8 mouse cellular contexts compared by ENCODE assay signal in the genomic region with DNA sequence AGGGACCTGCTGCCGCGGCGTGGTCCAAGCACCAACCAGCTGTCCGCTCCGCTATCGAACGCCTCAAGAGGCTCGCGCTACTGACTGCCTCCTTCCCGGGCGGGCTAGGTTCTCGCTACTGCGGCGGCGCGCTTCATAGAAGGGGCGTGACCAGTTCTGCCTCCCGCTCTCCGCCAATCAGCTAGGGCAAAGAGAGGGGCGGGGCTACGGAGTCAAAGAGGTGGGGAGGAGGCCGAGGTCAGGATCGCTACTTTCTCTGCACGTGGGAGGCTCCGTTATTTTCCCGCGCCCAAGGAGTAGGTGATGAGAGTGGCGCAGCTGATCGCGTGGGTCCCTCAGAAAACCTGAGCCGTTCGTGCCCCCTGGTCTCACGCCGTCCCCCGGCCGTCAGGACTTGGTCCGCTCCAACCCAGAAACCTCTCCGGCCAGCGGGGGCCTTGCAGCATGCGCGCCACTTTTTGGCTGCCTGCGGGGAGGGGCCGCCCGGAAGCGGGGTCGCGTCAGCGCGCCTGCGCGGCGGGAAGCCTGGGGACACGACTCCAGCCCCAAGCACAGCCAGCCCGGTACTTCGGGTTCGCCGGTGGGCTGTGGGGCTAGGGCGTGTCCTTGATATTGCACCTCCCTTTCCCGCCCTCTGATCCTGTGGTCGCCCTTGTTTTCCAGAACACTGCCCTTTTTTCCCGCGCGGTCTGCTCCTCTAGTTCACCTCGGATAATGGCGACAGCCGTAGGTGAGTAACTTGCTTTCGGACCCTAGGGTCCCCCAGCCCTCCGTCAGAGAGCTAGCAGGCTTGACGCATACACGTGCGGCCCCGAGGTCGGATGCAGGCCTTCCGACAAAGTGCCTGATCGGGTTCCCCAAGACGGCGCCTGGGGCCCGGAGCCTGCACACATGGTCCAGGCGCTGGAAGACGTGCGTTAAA. TPM values are rescaled to one million over a fixed set of nuclear protein-coding genes. Genes with fewer than 3 reads are reported as not detected.
A peak's percentile ranks its signal among the peaks of the same experiment; 100 is the strongest.
DNase-seq lines count a peak whose midpoint lies in the region; ATAC-seq lines count a peak whose summit lies in the region.

A gene (plus strand): TSS at position 202 of the 922 bp plus-strand sequence.
A gene (minus strand): TSS at position 473 of the 922 bp plus-strand sequence.

- peak; percentile 88 for ATAC-seq in inflammation-experienced regulatory T-cells, adult 6 months
- peak; percentile 85 for ATAC-seq in megakaryocyte-erythroid progenitor cell, adult 5-6 weeks (replicated peaks; ENCODE audit: low FRiP score, low TSS enrichment, poor library complexity, severe bottlenecking)

- DNase-seq in adipocyte (ENCODE audit: low spot score): peak; percentile 100
- DNase-seq in embryo, embryonic 10 days (ENCODE audit: low spot score): peak; percentile 99
- DNase-seq in gastrocnemius, postnatal 10 days: peak; percentile 97
- DNase-seq in left cerebral cortex, postnatal 10 days (ENCODE audit: extremely low spot score in 1 of 2, low spot score in 2 of 2): peak; percentile 96 to 100
- peak; percentile 97 for DNase-seq in right cerebral cortex, postnatal 25 days
- DNase-seq in urinary bladder, postnatal 4 days (ENCODE audit: low spot score in 2 of 2): peak; percentile 97 to 99

- intact Hi-C loops in left cerebral cortex, postnatal 10 days (cut with DNase I): loop anchor here (2.0 kb wide), 1 partner anchor 43 kb away; no protein-coding TSS in a partner anchor

RNA-seq across cellular contexts. Expression of the first gene that starts in this region (rescaled TPM):
- 100 to 1,000 TPM; 141 to 143 TPM for total RNA-seq in gastrocnemius, postnatal 10 days (2021)
- 100 to 1,000 TPM; 164 to 233 (median 183) TPM for polyA plus RNA-seq in inflammation-experienced regulatory T-cells, adult 6 months (2017; shearing (Covaris generic))
- 100 to 1,000 TPM; 107 to 112 TPM for total RNA-seq in left cerebral cortex, postnatal 10 days (2021)
- 238 and 301 TPM in 2 replicates for total RNA-seq in megakaryocyte-erythroid progenitor cell, adult 5-6 weeks (2014; fragmentation: Nextera tagmentation)
- 403 and 467 TPM in 2 replicates for total RNA-seq in megakaryocyte-erythroid progenitor cell, adult 5-6 weeks (2017)

RNA-seq across cellular contexts. Expression of the second gene that starts in this region (rescaled TPM):
- total RNA-seq in gastrocnemius, postnatal 10 days (2021): 10 to 100 TPM; 35.0 to 35.3 TPM
- 10 to 100 TPM; 24.3 to 31.7 (median 27.8) TPM for polyA plus RNA-seq in inflammation-experienced regulatory T-cells, adult 6 months (2017; shearing (Covaris generic))
- total RNA-seq in left cerebral cortex, postnatal 10 days (2021): 10 to 100 TPM; 19.9 to 23.2 TPM
- 63.2 and 82.8 TPM in 2 replicates for total RNA-seq in megakaryocyte-erythroid progenitor cell, adult 5-6 weeks (2014; fragmentation: Nextera tagmentation)
- 121 and 133 TPM in 2 replicates for total RNA-seq in megakaryocyte-erythroid progenitor cell, adult 5-6 weeks (2017)

Comparison
In these comparisons a context has a peak if more than half of its experiments do, and no peak if none do; other contexts are left out.
1. Peak in every context shown above with its lines: DNase-seq and ATAC-seq.